ENCODE assay signal across 11 mouse cellular contexts in genomic region chr16:76821261-76821660, GRCm38 (mm10).
"Had no signal": no experiment of that assay in that cellular context is flagged by ENCODE, and none has a peak within 500 bp of the region (broad histone marks: within the 10 kb centered on the region; RNA-seq: fewer than 3 reads in every experiment).

No protein-coding gene starts in this region.

- DNase-seq: liver; liver, embryonic 13.5 days; liver, postnatal 0 days; lung, adult 18-20 months; lung, adult 2 months; lung, embryonic 14.5 days; lung, postnatal 10 days; lung, postnatal 14 days; lung, postnatal 36 days; lung, postnatal 4 days; midbrain, embryonic 14.5 days had no signal
